Mouse (Mus musculus) right cerebral cortex, adult 18-20 months (tissue): ENCODE measurements at regions not wholly inside any gene's neighbourhood (a gene's known extent, or its start where the extent isn't known, plus 50 kb on each side); places are given as distances from the start of the nearest gene placed in this dataset.

Experiments used
- DNase-seq: peaks from one replicate; pipeline ENCODE4 v3.0.0; 2022; ENCODE audit warnings: mixed read lengths

DNA sequence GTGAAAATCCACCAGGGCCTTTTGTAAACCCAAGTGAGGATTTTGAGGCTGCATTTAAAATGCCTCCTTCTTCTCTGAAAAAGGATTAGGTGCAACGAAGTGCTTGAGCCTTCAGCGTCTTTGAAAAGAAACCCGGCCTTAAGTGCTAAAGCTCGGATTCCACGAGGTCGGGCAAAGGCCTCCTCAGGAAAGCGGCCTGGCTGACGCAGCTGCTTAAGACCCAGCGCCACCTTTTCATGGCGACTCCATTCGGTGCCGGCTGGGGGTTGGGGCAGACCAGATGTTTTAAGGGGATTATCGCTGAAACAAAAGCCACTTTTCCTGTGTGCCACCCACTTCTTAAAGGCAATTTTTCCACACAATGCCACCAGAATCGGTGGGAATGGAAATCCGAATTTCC lies 61.6 kb upstream of the 4932438H23Rik start:
- no peak for DNase-seq

DNA sequence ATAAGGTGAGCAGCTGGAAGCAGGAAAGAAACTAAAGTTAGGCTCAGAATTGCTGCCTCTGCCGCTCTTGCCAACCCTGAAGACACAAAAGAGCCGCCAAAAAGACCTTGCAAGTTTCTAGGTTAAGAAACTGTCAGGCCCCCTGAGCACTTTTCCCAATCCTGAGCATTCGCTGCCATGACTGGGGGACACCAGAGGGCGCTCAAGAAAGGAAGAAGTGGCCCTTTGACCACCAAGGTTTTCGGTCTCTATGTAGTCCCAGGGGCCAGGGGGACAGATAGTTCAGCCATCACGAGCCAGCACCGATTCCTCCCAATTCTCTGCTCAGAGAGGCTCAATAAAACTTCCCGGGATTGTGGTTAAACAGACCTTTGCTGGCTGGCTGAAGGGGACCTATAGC lies 64.6 kb upstream of the Olig2 start:
- DNase-seq: no peak

DNA sequence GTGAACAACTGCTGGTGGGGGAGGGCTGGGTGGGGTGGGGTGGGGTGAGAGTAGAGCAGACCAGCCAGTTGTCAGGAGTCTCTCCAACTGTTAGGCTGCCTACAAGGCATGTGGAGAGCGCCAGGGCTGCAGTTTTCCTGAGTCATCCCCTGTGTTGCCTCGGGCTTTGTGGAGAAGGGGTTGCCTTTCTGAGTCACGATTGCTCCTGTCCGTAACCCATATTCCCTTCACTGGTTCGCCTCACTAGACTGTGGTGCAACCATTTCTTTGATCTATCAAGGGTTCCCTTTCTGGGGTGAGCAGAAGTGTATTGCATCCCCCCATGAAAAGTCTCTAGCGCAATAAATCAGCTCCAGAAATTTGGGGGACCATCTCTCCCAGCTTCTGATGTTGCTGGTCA lies 63.6 kb upstream of the Olig2 start:
- no peak for DNase-seq

DNA sequence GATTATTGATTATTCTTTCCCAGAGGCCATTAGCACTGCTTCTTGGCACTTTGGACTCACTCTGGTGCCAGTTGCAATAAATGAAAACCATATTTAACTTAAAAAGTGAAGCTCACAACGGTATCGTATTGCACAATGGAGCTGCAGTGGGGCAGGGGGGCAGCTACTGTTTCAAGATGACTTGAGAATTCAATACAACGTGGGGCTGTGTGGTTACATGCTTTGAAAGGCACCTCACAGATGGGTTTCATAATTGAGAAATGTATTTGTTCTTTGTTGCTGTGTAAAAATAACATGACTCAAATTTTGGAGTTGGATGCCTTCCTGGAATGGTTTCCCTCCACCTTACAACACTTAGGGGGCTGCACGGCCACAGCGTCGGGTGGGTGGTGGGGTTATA lies 62.9 kb upstream of the Olig2 start:
- no peak for DNase-seq

DNA sequence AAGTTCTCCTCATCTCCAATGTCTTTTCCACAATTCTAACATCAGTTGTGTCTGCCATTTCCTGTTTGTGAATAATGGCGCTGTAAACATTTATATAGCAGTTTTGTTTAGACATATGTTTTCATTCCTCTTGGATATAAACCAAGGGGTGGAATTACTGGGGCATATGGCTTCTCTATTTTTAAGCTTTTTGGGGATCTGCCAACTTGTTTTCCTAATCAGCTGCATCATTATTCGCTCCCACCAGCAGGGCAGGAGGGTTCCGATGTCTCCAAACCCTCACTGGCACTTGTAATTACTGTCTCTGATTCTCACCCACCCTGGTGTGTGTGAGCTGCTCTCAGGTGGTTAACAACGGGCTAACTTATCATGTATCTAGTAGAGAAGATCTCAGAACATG lies 59.4 kb upstream of the Olig2 start:
- DNase-seq: no peak

DNA sequence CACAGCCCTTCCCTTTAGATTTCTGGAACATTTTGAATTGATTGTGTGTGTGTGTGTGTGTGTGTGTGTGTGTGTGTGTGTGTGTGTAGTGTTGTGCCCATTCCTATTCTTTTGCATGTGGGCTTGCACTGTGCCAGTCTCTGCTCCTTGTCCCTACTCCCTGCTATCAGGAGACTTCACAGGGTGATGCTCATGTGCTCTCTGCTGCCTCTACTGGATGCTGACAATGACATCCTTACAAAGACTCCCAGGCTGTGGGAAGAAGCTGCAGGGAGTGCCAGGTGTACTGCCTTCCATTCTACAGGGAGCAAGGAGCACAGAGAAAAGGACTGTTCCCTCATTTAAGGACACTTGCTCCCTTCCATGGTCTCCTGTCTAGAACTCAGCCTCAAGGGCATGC lies 58.4 kb upstream of the Olig2 start:
- peak; percentile 60 for DNase-seq

DNA sequence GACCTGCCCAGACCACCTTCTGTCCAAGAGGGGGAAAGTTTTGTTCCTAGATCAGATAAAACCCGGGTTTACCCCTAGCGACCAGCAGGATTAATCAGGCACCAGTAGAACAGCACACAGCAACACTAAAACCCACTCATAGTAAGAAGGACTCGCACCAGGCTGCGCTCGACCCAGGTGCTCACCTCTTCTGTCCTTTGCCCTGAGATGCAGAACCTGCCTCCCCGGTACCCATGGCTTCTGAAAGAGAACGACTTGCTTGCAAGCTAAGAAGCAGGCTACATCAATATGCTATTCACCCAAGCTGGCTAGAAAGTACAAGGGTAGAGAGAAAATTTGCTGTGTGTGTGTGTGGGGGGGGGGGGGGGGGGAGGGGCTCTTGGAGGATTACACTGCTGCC lies 56.9 kb upstream of the Olig2 start:
- DNase-seq: no peak

DNA sequence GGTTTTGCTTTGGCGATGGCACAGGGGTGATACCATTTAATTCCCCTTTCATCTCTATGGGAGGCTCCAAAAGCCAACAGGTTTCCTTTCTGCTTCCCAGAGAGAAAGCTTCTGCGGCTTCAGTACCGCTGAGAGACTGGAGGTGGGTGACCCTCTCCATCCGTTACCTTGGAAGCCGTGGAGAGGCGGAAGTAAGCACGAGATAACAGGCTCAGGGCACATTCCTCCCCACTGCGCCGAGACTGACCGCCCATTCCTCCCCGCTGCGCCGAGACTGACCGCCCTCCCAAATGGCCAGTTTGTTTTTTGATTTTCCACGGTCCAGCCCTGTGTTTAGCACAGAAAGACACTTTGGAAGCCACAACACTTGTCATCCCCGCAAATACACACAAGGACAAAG lies 55.4 kb upstream of the Olig2 start:
- DNase-seq: no peak

DNA sequence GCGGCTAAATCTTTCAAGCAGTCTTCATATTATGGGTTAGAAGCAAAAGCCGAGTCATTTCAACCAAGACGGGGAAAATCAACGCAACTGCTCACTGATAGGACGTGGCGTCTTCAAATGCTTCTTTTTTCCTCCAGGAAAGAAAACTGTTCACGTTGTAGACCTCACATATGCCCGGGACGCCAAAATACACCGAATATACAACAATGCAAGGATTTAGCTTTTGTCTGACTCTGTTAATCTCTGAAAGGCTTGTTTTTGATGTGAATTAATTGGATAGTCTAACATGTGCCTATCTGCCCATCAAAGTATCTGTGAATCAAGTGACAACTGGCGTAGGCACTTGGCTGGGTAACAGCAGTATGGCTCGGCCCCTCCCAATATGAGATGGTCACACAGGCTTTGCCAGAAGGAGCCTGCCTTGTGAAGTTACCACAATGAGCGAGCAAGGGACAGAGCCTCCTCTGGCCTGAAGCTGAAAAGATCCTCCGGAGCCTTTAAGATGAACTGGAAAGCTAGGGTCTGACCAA lies 53.3 kb upstream of the Olig2 start:
- DNase-seq: no peak

DNA sequence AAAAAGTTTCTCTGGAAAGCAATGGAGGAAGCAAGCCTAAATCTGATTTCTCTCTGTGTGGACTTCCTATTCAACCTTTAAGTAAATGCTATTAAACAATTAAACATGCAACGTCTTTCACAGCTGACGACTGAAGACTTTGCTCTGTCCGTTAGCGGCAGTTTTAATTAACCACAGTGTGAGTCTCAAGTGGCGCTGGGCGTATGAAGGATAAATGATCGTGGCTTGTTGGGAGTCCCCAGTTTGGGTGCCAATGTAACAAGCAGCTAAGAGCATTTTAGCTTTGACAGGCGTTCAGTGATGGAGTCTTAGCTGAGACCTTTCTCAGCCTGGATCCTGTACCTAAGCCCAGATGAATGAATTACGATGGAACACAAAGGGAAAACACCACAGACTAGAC lies 52.7 kb upstream of the Olig2 start:
- no peak for DNase-seq

DNA sequence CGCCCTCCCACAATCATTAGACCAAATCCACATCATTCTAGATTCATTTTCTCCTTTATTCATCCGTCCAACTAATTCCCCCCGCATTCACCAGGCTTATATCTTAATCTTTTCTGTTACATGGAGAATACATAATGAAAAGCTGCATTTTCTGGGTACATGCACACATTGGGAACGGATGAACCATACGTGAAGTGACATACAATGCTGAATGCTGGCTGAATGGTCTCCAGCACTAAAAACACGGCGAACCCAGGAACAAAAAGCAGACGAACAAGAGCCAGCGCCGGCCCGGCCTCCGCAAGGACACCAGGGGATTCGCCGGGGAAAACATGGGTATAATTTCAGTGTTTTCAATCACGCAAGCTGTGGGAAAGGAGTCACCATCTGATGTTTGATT lies 52.0 kb upstream of the Olig2 start:
- no peak for DNase-seq

DNA sequence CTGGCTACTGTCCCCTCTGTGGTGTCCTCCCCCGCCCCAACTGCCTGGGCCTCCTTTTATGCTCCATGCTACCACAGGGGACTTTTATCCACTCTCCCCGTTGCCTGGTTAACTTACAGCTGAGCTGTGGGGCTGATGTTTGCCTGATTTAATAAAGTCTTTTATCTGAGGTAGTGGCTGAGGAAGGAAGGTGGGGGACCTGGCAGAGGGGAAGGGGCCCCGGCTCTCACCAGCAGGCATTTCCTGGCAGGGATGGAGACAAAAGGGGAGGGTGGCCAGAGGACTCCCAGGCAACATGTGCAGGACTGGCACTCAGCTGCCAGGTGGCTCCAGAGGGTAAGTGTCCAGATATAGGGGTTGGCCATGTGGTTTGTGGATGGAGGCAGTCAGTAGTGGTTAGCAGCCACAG lies 51.4 kb upstream of the Olig2 start:
- DNase-seq: no peak

DNA sequence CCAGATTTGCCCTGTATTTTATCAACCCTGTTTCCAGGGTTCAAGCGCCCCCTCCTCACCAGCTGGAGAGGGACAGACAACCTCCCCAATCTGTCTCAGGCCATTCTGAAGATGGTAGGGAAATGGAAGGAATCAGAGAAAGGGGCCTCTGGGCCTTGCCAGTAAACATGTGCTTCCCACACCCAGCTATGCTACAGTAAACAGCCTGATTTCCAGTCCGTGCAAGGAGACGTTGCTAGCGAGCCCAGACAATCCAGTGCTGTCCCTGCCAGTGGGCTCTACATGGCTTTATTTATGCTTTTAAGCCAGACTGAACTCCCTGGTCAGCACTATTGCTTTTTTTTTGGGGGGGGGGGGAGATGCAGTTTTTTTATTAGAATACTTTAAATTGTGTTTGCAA lies 50.9 kb upstream of the Olig2 start:
- no peak for DNase-seq
